Mouse (Mus musculus): ENCODE results near the gene Cybc1.

Gene Cybc1

DNA sequence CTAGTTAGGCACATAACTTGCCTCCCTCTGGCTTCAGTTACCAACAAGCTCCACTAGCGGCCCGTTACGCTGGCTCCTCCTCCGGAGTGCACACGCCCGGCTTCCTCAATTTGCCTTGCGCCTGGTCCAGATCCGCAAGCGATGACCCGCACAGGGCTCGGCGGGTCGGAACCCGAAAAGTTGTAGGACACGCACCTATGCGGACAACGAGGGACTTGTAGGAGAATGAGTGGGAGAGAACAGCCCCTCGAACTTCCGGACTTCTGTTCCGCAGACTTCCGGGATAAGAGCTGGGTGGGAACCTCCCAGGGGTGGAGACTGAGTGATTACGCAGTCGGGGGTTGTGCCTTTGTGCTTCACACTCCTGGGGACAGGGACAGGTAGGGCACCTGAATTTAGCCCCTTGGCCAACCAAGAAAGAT, at the start of gene Cybc1:
TSS of gene Cybc1 (minus strand) at position 305 of the 422 bp plus-strand sequence.
- peak; percentile 89 for DNase-seq (ENCODE audit: low read depth)

GRCm38 (mm10) chr11:121278011-121278410, 48.9 kb upstream of the Cybc1 start:
- peak; percentile 36 for DNase-seq (ENCODE audit: low read depth)

- DNase-seq (ENCODE audit: low read depth), result no peak
Measured at GRCm38 (mm10) chr11:121277516-121277915, 48.4 kb upstream of the Cybc1 start.

DNA sequence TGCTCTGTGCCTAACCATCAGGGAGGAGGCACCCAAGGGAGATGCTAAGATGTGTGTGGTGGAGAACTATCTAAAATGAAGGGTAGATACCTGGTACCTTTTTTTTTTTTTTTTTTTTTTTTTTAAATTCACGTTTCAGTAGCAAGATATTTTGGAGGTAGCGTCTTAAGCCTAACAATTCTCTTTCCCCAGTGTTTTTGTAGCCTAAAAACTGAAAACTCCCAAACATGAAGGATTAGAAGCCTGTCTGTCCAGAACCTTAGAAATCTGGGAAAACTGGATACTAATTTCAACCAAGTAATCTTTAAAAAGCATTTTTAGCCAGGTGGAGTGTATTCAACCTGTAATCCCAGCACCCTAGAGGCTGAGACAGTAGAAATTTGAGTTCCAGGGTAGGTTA, 32.0 kb upstream of the Cybc1 start:
- DNase-seq (ENCODE audit: low read depth), result no peak

GRCm38 (mm10) chr11:121260211-121260906, 31.2 kb upstream of the Cybc1 start:
- DNase-seq (ENCODE audit: low read depth), result no peak

- peak; percentile 84 for DNase-seq (ENCODE audit: low read depth)
Measured at GRCm38 (mm10) chr11:121259160-121260100, 30.3 kb upstream of the Cybc1 start, which contains the start of gene Foxk2. Foxk2 (plus strand) TSS chr11:121259990.

- DNase-seq (ENCODE audit: low read depth), result no peak
Measured at GRCm38 (mm10) chr11:121250196-121250595, 21.1 kb upstream of the Cybc1 start.

GRCm38 (mm10) chr11:121239669-121240068, 10.5 kb upstream of the Cybc1 start:
- DNase-seq (ENCODE audit: low read depth), result no peak

GRCm38 (mm10) chr11:121237345-121238128, 8.4 kb upstream of the Cybc1 start:
- DNase-seq (ENCODE audit: low read depth), result peak; percentile 80

- DNase-seq (ENCODE audit: low read depth), result peak; percentile 100
Measured at GRCm38 (mm10) chr11:121236564-121237344, 7.6 kb upstream of the Cybc1 start, which contains the start of gene Narf. Narf (plus strand) TSS chr11:121237253.

- DNase-seq (ENCODE audit: low read depth), result peak; percentile 76
Measured at GRCm38 (mm10) chr11:121235475-121236238, 6.5 kb upstream of the Cybc1 start.

- peak; percentile 27 for DNase-seq (ENCODE audit: low read depth)
Measured at GRCm38 (mm10) chr11:121232706-121233105, 3.6 kb upstream of the Cybc1 start.

GRCm38 (mm10) chr11:121231628-121232291, 2.6 kb upstream of the Cybc1 start:
- no peak for DNase-seq (ENCODE audit: low read depth)

DNA sequence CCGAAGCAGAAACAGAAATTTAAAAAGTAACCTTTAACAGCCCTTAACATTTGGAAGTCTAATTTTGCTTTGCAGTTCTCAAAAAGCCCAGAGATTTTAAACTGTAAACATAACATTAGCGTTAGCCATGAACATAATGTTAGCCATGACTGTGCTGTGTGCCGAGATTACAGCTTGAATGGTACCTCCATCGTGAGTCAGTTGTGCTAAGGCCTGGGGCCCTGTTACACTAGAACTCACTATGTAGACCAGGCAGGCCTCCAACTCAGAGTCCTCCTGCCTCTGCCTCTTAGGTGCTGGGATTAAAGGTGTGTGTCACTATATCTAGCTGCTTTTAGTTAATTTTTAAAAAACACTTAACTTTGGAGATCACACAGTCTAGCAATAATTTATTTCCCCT, 2.1 kb upstream of the Cybc1 start:
- DNase-seq (ENCODE audit: low read depth), result no peak

DNA sequence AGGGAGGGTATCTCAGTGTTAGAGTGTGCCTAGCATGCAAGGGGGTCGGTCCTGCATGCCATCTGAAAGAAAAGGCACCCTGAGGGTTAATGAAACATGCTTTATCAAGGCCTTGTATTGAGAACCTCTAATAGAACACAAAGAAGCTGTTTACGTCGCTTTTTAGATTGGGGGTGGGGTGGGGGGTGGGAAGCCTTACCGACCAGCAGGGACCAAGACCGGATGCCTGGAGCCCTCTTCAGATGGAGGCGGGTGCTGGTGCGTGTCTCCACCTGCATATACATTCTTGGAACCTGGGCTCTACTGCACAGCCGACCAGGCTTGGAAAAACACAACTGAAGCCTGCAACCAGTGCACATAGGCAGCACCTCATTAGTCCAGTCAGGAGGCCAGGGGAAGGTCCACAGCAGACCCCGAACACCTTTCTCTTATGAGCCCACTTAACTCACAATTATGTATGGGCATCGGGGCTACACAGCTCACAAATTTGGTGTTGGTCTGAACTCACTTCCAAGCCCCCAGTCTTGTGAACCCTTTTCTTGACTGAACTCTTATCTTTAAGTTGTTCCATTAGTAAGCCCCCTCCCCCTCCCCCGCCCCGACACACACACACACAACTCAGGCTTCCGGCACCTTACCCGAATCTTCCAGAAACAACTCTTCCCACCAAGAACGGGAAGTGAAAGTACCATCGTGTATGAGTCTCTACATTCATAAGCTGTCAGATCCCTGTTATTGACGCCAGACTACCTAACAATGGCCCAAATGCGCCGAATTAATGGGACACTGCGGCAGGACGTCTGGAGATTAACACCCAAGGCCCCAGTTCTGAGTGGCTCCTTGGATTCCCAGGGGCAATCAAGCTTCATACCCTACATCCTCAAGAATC, 749 bp downstream of the Cybc1 start:
- DNase-seq (ENCODE audit: low read depth), result peak; percentile 73

- peak; percentile 11 for DNase-seq (ENCODE audit: low read depth)
Measured at GRCm38 (mm10) chr11:121221321-121222010, 7.7 kb downstream of the Cybc1 start.

- no peak for DNase-seq (ENCODE audit: low read depth)
Measured at GRCm38 (mm10) chr11:121220771-121221170, 8.4 kb downstream of the Cybc1 start.

- DNase-seq (ENCODE audit: low read depth), result no peak
Measured at GRCm38 (mm10) chr11:121219776-121220175, 9.3 kb downstream of the Cybc1 start.

Data from 416B (cell line).